Mouse (Mus musculus): ENCODE results near the gene Nfic. TPM values are rescaled to one million over a fixed set of nuclear protein-coding genes. Genes with fewer than 3 reads are reported as not detected.
A peak's percentile ranks its signal among the peaks of the same experiment; 100 is the strongest.

Nfic gene
- total RNA-seq, 2 experiments from 2014 or later, result 3.0 to 15.9 TPM

- no peak for ATAC-seq (replicated peaks; ENCODE audit: low FRiP score, low TSS enrichment, poor library complexity, severe bottlenecking)
Observed at GRCm38 (mm10) chr10:81399296-81399695, 56.1 kb downstream of the Nfic start.

DNA sequence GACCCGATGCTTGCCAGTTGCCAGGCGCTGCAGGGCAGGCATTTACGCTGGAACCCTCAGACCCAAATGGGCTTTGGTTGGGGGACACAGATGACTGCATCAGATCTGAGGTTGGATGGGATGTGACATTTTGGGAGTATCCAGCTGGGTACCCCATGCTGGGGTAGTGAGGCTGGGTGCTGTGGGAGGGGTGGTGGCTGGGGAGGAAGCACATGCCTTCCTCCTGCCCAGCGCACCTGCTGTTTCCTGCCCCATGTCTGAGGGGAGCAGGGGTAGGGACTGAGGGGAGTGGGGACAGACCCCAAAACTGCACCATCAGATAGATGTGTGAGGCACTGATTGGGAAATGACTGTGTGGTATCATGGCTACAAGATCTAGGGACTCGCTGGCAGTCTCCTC lies 58.7 kb downstream of the Nfic start:
- no peak for ATAC-seq (replicated peaks; ENCODE audit: low FRiP score, low TSS enrichment, poor library complexity, severe bottlenecking)

GRCm38 (mm10) chr10:81395865-81396264 lies 59.6 kb downstream of the Nfic start:
- ATAC-seq (replicated peaks; ENCODE audit: low FRiP score, low TSS enrichment, poor library complexity, severe bottlenecking), result no peak

DNA sequence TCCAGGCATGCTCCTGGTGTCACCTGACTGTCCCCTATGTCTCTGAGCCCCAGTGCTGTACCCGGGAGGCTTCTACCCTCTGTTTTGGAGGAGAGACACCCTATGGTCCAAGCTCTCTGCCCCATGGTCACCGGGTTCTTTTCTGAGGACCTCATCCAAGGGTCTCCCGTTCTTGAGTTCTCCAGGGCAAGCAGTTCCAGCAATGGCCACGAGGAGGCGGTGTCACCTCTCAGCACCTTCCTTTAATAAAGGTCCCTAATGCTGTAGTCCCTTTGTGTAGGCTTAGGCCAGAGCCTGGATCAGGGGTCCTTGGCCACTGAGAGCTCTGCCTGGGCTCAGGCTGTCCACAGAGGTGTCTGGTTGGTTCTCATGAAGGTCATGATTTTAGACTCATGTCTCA lies 60.3 kb downstream of the Nfic start:
- ATAC-seq (replicated peaks; ENCODE audit: low FRiP score, low TSS enrichment, poor library complexity, severe bottlenecking), result no peak

- ATAC-seq (replicated peaks; ENCODE audit: low FRiP score, low TSS enrichment, poor library complexity, severe bottlenecking), result no peak
Observed at GRCm38 (mm10) chr10:81393456-81394063, 61.9 kb downstream of the Nfic start.

- ATAC-seq (replicated peaks; ENCODE audit: low FRiP score, low TSS enrichment, poor library complexity, severe bottlenecking), result no peak
Observed at GRCm38 (mm10) chr10:81392781-81393185, 62.7 kb downstream of the Nfic start, which contains the start of gene Smim24. TSS of gene Smim24 (plus strand) at chr10:81393051.

GRCm38 (mm10) chr10:81392270-81392669 lies 63.2 kb downstream of the Nfic start:
- ATAC-seq (replicated peaks; ENCODE audit: low FRiP score, low TSS enrichment, poor library complexity, severe bottlenecking), result no peak

DNA sequence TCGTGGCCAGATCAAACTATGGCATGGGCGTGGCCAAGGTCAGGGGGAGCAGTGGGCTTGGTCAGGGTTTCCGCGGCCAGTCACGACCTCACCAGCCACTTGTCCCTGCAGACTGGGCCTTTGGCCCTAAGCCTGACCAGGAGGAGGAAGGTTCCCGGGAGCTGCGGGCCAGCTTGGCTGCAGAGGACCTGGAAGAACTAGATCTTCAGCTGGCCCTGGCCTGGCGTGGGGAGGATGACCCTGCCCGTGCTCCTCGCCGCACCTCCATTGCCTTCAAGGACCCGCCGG lies 64.8 kb downstream of the Nfic start:
- no peak for ATAC-seq (replicated peaks; ENCODE audit: low FRiP score, low TSS enrichment, poor library complexity, severe bottlenecking)

DNA sequence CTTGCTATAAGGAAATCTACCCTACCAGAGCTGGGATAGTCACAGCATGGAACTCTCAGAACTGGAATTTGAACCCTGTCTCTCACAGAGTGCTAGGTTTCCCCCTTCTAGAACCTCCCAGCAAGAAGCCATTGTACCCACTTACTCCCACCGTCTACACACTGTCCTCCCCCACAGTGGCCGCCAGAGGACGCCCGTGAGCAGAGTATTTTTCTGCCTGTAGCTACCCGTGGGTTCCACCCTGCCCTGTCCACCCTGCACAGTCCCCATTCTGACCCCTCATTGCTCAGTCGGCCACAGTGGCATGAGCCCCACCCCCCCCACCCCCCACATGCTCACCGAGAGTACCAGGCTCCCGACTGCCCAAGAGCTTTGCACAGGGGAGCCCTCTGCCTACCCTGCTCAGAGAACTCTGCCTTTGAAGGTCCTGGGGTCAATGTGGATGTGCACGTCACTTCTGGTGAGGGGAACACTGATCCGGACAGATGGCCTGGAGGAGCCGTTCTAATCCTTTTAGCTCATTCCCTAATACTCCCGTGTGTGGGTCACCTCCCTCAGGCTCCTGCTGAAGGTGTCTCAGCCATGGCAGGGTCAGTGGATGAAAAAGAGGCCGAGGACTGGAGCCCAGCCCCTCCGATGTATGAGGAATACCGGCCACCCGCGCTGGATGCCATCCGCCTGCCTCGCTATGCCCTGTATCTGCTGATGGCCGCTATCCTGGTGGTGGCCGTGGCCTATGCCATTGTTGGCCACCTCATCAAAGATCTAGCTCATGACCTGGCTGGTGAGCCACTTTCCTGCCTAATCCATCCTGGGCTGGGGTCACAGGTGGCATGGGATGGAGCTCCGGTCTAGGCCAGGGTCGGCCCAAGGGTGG lies 65.4 kb downstream of the Nfic start:
- peak; percentile 57 for ATAC-seq (replicated peaks; ENCODE audit: low FRiP score, low TSS enrichment, poor library complexity, severe bottlenecking)

- ATAC-seq (replicated peaks; ENCODE audit: low FRiP score, low TSS enrichment, poor library complexity, severe bottlenecking), result no peak
Observed at GRCm38 (mm10) chr10:81389373-81389772, 66.1 kb downstream of the Nfic start.

DNA sequence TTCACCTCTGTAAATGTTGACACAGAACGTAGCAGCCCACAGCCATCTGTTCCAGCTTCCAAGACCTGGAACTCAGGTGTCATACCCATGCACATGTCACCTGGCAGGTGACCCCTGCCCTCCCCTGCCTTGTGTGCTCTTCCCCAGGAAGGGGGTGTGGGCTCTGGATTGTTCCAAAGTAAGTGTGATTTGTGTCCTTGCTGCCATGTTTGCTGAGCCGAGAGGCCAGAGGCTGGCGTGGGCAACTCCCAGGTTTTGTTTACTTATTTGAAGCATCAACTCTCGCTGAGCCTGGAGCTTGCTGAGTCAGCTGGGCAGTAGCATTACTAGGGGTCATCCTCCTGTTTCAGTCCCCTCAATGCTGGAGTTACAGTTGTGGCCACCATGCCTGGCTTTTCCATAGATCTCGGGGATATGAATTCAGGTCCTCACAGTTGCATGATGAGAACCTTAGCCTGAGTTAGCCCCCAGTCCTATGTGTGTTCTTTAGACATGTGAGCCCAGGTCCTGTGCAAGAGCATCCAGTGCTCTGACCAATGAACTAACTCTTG lies 66.9 kb downstream of the Nfic start, which contains the start of gene Gm48552:
TSS of gene Gm48552 (plus strand) at position 501 of the 551 bp plus-strand sequence.
- no peak for ATAC-seq (replicated peaks; ENCODE audit: low FRiP score, low TSS enrichment, poor library complexity, severe bottlenecking)

- ATAC-seq (replicated peaks; ENCODE audit: low FRiP score, low TSS enrichment, poor library complexity, severe bottlenecking), result no peak
Observed at GRCm38 (mm10) chr10:81387716-81388115, 67.7 kb downstream of the Nfic start.

- ATAC-seq (replicated peaks; ENCODE audit: low FRiP score, low TSS enrichment, poor library complexity, severe bottlenecking), result no peak
Observed at GRCm38 (mm10) chr10:81385603-81386306, 69.7 kb downstream of the Nfic start.

DNA sequence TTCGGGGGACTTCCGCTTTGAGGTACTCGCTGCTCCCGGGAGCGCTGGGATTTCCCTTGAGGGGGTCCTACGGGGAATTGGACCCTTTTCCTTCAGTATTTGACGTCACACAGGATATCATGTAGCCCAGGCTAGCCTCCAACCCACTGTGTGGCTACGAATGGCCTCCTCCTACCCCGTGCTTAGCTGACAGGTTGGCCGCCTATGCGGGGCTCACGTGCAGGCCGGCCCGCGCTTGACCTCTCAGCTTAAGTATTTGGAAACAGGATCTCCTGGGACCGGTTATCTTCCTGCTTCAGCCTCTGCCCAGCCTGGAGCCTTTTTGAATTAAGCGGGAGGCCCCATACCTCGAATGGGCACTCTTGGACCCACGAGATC lies 70.8 kb downstream of the Nfic start:
- no peak for ATAC-seq (replicated peaks; ENCODE audit: low FRiP score, low TSS enrichment, poor library complexity, severe bottlenecking)

DNA sequence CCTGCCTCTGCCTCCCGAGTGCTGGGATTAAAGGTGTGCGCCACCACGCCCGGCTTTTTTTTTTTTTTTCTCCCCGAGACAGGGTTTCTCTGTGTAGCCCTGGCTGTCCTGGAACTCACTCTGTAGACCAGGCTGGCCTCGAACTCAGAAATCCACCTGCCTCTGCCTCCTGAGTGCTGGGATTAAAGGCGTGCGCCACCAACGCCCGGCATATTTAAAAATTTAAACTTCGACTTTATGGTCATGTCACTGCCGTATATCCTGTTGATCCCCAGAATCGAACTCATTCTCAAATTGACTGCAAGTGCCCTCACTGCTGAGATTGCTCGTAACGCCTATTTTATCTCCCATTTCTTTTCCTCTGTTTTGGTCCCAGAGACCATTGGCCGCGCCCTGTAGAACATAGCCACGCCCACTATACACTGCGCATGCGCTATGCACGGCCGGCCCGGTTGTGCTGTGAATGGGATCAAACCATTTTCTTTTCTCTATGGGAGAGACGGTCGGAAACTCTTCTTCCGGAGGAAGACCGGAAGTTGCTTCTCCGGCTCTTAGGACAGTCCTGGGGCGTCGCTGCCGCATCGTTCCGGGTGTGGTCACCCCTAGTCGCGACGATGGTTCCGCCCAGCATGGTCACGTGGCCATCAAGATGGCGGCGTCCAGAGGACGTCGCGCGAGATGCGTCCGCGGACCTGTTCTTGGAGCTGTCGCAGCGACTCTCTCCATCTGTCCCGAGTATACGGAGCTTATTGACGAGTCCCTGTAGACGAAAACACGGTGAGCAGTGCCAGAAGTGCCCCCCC lies 71.4 kb downstream of the Nfic start, which contains the start of the genes Dohh and Gm48551:
TSS of gene Dohh (plus strand) at position 627 of the 803 bp plus-strand sequence.
TSS of gene Gm48551 (plus strand) at position 665 of the 803 bp plus-strand sequence.
- ATAC-seq (replicated peaks; ENCODE audit: low FRiP score, low TSS enrichment, poor library complexity, severe bottlenecking), result peak; percentile 73

DNA sequence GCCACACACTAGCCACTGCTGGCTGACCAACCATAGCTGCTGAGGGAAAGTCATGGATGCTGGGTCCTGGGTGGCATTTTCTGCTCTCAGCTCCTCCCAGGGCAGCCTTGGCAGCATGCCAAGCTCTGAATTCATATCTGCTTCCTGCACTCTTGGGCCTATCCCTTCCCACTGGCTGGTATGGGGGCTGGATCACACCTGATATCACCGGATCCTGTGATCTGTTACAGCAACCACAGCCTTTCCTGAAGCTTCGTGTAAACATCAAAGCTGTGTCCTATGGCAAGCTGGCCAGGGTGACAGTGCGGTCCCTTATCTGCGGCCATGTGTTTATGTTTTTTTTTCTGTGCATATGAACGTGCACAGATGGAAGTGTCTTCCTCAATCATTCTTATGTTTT lies 73.4 kb downstream of the Nfic start:
- ATAC-seq (replicated peaks; ENCODE audit: low FRiP score, low TSS enrichment, poor library complexity, severe bottlenecking), result peak; percentile 75

- ATAC-seq (replicated peaks; ENCODE audit: low FRiP score, low TSS enrichment, poor library complexity, severe bottlenecking), result no peak
Observed at GRCm38 (mm10) chr10:81379809-81380378, 75.5 kb downstream of the Nfic start.

GRCm38 (mm10) chr10:81379183-81379553 lies 76.3 kb downstream of the Nfic start:
- no peak for ATAC-seq (replicated peaks; ENCODE audit: low FRiP score, low TSS enrichment, poor library complexity, severe bottlenecking)

All from megakaryocyte-erythroid progenitor cell, adult 5-6 weeks (primary cell).